Mouse (Mus musculus): ENCODE results near the gene Fign. TPM values are rescaled to one million over a fixed set of nuclear protein-coding genes. Genes with fewer than 3 reads are reported as not detected.

Gene Fign
- total RNA-seq (2014; rRNA removed) = 7.9 and 12.2 TPM in 2 replicates
- polyA plus RNA-seq (2015; fragmentation: Nextera tagmentation; extraction: Ambion mirVana) = 14.9 and 16.7 TPM in 2 replicates

DNA sequence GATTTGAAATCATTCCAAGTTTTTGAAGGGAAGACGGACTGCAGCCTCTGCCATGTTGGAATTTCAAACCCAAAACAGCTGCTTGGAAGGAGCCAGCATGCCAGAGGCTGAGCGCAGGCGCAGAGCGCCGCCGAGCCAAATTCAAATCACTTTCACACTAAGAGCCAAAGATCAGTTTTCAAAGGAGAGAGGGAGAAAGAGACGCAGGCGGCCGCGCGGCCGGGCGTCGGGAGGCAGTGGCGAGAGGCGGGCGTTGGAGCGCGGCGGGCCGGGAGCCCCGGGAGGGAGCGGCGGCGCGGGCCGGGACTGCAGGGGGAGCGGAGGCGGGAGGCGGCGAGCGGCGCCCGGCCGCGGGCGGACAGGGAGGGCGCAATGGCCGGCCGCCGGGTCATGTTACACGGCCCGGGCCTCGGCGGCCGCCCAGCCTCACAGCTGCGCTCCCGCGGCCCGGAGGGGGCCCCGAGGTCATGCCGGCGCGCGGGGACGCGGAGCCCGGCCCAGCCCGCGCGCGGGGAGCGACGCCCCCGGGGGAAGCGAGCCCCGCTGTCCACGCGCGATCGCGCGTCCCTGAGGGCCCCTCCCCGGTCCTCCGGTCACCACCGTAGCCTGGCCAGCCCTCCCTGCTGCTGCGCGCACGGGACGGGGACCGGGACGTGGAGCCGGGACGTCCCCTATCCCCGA is at the start of gene Fign:
TSS of gene Fign (minus strand) at position 102 of the 681 bp plus-strand sequence.
- Histone ChIP-seq H3K4me3 (ENCODE audit: low read depth, low read length) (peak within 1 kb of the TSS; percentile 87), H3K9me3 (ENCODE audit: low read length) (no peaks in the 10 kb centered on the region), H3K27me3 (ENCODE audit: insufficient read depth, low read length) (no peaks in the 10 kb centered on the region), H3K36me3 (ENCODE audit: insufficient read depth, low read length) (no peaks in the 10 kb centered on the region), H3K9ac (replicated peaks; ENCODE audit: low read length, poor library complexity, severe bottlenecking) (peak within 1 kb of the TSS; percentile 79), H3K4me2 (ENCODE audit: low read depth, low read length, poor library complexity, severe bottlenecking) (peak within 1 kb of the TSS; percentile 91), H3K27ac (ENCODE audit: low read depth, low read length) (peak within 1 kb of the TSS; percentile 83), H3K4me1 (ENCODE audit: insufficient read depth, low read length) (no peaks in the 10 kb centered on the region)
- DNase-seq (ENCODE audit: low spot score) (peak; percentile 87), ATAC-seq (ENCODE audit: low FRiP score) (peak; percentile 85)
- under 1% methylated on average over 36 of the region's 85 CpGs for WGBS
- TF ChIP-seq CTCF (IDR thresholded peaks at IDR 0.05) = no peak

DNA sequence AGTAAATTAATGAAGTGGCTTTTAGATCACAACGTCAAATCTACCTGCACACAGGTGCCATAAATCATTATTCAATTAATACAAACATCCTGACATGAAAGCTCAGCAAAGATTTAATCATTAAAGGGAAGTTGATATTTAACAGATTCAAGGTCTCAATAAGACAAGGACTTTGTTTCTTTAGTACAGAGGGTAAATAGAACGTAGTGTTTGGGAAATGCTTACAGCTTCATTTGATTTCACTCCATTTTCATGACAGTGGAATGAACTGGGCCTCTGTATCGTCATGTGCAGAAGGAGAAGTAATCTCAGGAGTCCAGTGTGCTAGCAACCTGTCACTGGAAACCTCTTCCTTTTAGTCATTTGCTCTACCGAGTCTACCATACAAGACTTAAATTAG is 35.8 kb upstream of the Fign start:
- Histone ChIP-seq H3K4me3 (ENCODE audit: low read depth, low read length) (no peak overlapping the region), H3K9me3 (ENCODE audit: low read length) (no peaks in the 10 kb centered on the region), H3K27me3 (ENCODE audit: insufficient read depth, low read length) (no peaks in the 10 kb centered on the region), H3K4me2 (ENCODE audit: low read depth, low read length, poor library complexity, severe bottlenecking) (no peak overlapping the region), H3K27ac (ENCODE audit: low read depth, low read length) (no peak overlapping the region), H3K9ac (replicated peaks; ENCODE audit: low read length, poor library complexity, severe bottlenecking) (no peak overlapping the region), H3K4me1 (ENCODE audit: insufficient read depth, low read length) (no peaks in the 10 kb centered on the region), H3K36me3 (ENCODE audit: insufficient read depth, low read length) (no peaks in the 10 kb centered on the region)
- 87% methylated on average over 4 of the region's 4 CpGs for WGBS
- DNase-seq (ENCODE audit: low spot score) = no peak
- ATAC-seq (ENCODE audit: low FRiP score) = no peak
- TF ChIP-seq CTCF (IDR thresholded peaks at IDR 0.05) = no peak

DNA sequence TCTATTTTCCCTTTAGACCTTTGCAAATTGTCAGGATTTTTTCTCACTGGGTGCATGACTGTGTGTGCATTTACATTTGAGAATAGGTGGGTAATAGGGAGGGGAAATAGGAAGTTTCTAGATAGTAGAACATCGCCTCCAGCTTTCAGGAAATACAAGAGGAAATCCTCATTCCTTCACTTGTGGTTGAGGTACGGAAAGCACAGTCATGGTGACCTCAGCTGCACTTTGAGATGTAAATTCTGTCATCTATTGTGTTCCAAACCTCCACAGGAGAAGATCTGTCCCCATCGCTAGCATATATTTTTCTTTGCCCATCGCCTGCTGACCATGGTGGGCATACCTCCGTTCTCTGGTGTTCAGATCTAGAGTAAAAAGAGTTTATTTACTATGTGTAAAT is 22.7 kb upstream of the Fign start:
- 86% methylated on average over 5 of the region's 5 CpGs for WGBS
- ATAC-seq (ENCODE audit: low FRiP score) = no peak

DNA sequence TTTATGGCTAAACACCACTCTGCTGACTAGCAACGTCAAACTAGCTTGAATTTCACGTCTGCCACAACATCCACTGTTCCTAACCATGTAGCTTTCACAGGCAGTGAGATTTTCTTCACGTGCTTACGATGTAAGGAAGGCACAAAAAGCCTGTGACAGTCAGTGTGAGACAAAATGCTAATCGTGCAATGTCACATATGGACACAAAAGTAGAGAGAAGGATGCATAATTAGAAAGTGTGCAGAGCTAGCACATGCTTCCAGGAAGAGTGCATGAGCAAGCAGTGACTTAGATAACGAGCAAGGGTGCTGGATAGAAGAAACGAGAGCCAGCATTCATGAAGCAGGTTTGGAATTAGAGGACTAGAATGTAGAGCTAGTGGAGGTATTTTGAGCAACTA is 18.8 kb upstream of the Fign start:
- TF ChIP-seq CTCF (IDR thresholded peaks at IDR 0.05) = no peak
- Histone ChIP-seq H3K9me3 (ENCODE audit: low read length) (no peaks in the 10 kb centered on the region), H3K4me3 (ENCODE audit: low read depth, low read length) (no peak overlapping the region), H3K4me1 (ENCODE audit: insufficient read depth, low read length) (no peaks in the 10 kb centered on the region), H3K27me3 (ENCODE audit: insufficient read depth, low read length) (no peaks in the 10 kb centered on the region), H3K27ac (ENCODE audit: low read depth, low read length) (no peak overlapping the region), H3K4me2 (ENCODE audit: low read depth, low read length, poor library complexity, severe bottlenecking) (no peak overlapping the region), H3K9ac (replicated peaks; ENCODE audit: low read length, poor library complexity, severe bottlenecking) (no peak overlapping the region), H3K36me3 (ENCODE audit: insufficient read depth, low read length) (no peaks in the 10 kb centered on the region)
- WGBS = 65% methylated on average over 7 of the region's 7 CpGs
- DNase-seq (ENCODE audit: low spot score) (no peak), ATAC-seq (ENCODE audit: low FRiP score) (no peak)

More for the DNA sequence above, 22.7 kb upstream of the Fign start:
- Histone ChIP-seq H3K27ac (ENCODE audit: low read depth, low read length) (no peak overlapping the region), H3K9me3 (ENCODE audit: low read length) (no peaks in the 10 kb centered on the region), H3K4me1 (ENCODE audit: insufficient read depth, low read length) (no peaks in the 10 kb centered on the region), H3K36me3 (ENCODE audit: insufficient read depth, low read length) (no peaks in the 10 kb centered on the region), H3K4me2 (ENCODE audit: low read depth, low read length, poor library complexity, severe bottlenecking) (no peak overlapping the region), H3K9ac (replicated peaks; ENCODE audit: low read length, poor library complexity, severe bottlenecking) (no peak overlapping the region), H3K27me3 (ENCODE audit: insufficient read depth, low read length) (no peaks in the 10 kb centered on the region), H3K4me3 (ENCODE audit: low read depth, low read length) (no peak overlapping the region)
- TF ChIP-seq CTCF (IDR thresholded peaks at IDR 0.05) = no peak
- no peak for DNase-seq (ENCODE audit: low spot score)

DNA sequence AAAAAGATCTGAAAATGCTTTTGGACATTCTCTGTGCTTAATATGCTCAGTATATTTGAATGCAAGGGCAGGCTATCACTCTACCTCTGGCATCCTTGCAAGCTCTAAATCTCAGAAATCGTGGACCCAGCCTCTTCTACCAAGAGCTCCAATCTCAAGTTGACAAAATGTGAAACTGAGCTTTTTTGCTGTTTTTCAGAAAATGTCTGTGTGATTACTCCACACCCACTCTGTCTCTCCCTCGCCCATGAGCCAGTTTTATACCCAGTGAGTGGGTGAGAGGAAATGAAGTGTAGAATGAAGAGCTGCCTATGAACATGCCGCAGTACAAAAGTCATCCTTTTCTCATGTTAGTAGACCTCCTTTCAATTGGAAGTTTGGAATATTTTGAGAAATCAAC is 13.3 kb upstream of the Fign start:
- Histone ChIP-seq H3K9ac (replicated peaks; ENCODE audit: low read length, poor library complexity, severe bottlenecking) (no peak overlapping the region), H3K9me3 (ENCODE audit: low read length) (no peaks in the 10 kb centered on the region), H3K4me1 (ENCODE audit: insufficient read depth, low read length) (no peaks in the 10 kb centered on the region), H3K27ac (ENCODE audit: low read depth, low read length) (no peak overlapping the region), H3K36me3 (ENCODE audit: insufficient read depth, low read length) (no peaks in the 10 kb centered on the region), H3K4me2 (ENCODE audit: low read depth, low read length, poor library complexity, severe bottlenecking) (no peak overlapping the region), H3K27me3 (ENCODE audit: insufficient read depth, low read length) (no peaks in the 10 kb centered on the region), H3K4me3 (ENCODE audit: low read depth, low read length) (no peak overlapping the region)
- DNase-seq (ENCODE audit: low spot score) = no peak
- ATAC-seq (ENCODE audit: low FRiP score) = no peak
- WGBS = 88% methylated on average over 3 of the region's 3 CpGs
- TF ChIP-seq CTCF (IDR thresholded peaks at IDR 0.05) = no peak

DNA sequence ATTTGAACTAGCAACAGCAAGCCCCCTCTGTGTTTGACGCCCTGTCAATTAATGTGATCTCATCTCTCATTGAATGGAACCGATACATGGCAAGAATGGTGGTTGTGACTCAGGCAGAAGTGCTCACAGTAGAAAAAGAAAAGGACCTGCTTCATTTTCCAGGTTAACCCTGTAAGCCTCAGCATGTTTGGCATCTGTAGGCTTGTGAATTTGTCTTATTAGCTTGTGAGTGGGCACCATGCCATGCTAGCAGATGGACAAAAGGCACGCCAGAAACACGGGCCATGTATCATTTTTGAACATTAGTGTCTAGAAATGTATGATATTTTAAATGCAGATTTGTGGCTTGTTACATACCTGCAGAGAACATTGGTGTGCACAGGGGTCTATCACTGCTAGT is 12.0 kb upstream of the Fign start:
- no peaks in the 10 kb centered on the region for H3K9me3 ChIP-seq (ENCODE audit: low read length)
- no peak overlapping the region for H3K27ac ChIP-seq (ENCODE audit: low read depth, low read length)
- no peak for DNase-seq (ENCODE audit: low spot score)
- TF ChIP-seq CTCF (IDR thresholded peaks at IDR 0.05) = no peak
- H3K27me3 ChIP-seq (ENCODE audit: insufficient read depth, low read length) = no peaks in the 10 kb centered on the region
- WGBS = 78% methylated on average over 4 of the region's 4 CpGs
- no peak overlapping the region for H3K9ac ChIP-seq (replicated peaks; ENCODE audit: low read length, poor library complexity, severe bottlenecking)
- H3K36me3 ChIP-seq (ENCODE audit: insufficient read depth, low read length) = no peaks in the 10 kb centered on the region
- ATAC-seq (ENCODE audit: low FRiP score) = no peak
- no peak overlapping the region for H3K4me2 ChIP-seq (ENCODE audit: low read depth, low read length, poor library complexity, severe bottlenecking)
- H3K4me1 ChIP-seq (ENCODE audit: insufficient read depth, low read length) = no peaks in the 10 kb centered on the region
- no peak overlapping the region for H3K4me3 ChIP-seq (ENCODE audit: low read depth, low read length)

All from midbrain, postnatal 0 days (tissue).